8 mouse cellular contexts compared by ENCODE assay signal in genomic region chr9:104001921-104002859, GRCm38 (mm10). TPM values are rescaled to one million over a fixed set of nuclear protein-coding genes. Genes with fewer than 3 reads are reported as not detected.
A peak's percentile ranks its signal among the peaks of the same experiment; 100 is the strongest.
DNase-seq lines count a peak whose midpoint lies in the region; ATAC-seq lines count a peak whose summit lies in the region.

Gene Nphp3, plus strand, starts transcription at chr9:104002544.

- H3K9ac ChIP-seq in hindbrain, embryonic 16.5 days (ENCODE audit: low read depth, low read length), result peak within 1 kb of the TSS; percentile 66

- H3K36me3 ChIP-seq in hindbrain, embryonic 16.5 days (ENCODE audit: control insufficient read depth, insufficient read depth, low read length), result 0 out of 2 replicates have a peak, but pooled peaks cover 2% of the 10 kb centered on the region
- H3K36me3 ChIP-seq in macrophage (ENCODE audit: inconsistent target), result no peaks in the 10 kb centered on the region

- H3K4me1 ChIP-seq in hindbrain, embryonic 16.5 days (ENCODE audit: control insufficient read depth, insufficient read depth, low read depth, low read length), result peaks cover 8% of the 10 kb centered on the region; the same call in 1 of the 2 replicates

- DNase-seq in WW6 (ENCODE audit: low read depth, low spot score), result peak; percentile 99
- peak; percentile 94 to 99 for DNase-seq in cerebellum, postnatal 4 days (ENCODE audit: low spot score in 2 of 2)
- DNase-seq in gastrocnemius, adult 18-20 months (ENCODE audit: low spot score), result peak; percentile 100
- DNase-seq in left cerebral cortex, adult 18-20 months (ENCODE audit: low spot score in 2 of 2), result peak; percentile 97 to 99
- peak; percentile 100 for DNase-seq in right cerebral cortex, adult 18-20 months
- DNase-seq in urinary bladder, postnatal 10 days (ENCODE audit: low spot score), result peak; percentile 97

- peaks cover 2% of the 10 kb centered on the region; the same call in 1 of the 2 replicates for H3K27me3 ChIP-seq in hindbrain, embryonic 16.5 days (replicated peaks; ENCODE audit: control insufficient read depth, insufficient read depth, low read length)

- peak within 1 kb of the TSS; percentile 56 for H3K4me3 ChIP-seq in hindbrain, embryonic 16.5 days (ENCODE audit: low read length)
- H3K4me3 ChIP-seq in macrophage (ENCODE audit: inconsistent target), result peak within 1 kb of the TSS; percentile 55

- peak within 1 kb of the TSS; percentile 93 for H3K27ac ChIP-seq in hindbrain, embryonic 16.5 days (ENCODE audit: low read depth, low read length)
- peak within 1 kb of the TSS; percentile 78 for H3K27ac ChIP-seq in macrophage

- ATAC-seq in hindbrain, embryonic 16.5 days, result peak; percentile 98

- H3K9me3 ChIP-seq in hindbrain, embryonic 16.5 days (ENCODE audit: control insufficient read depth, low read length), result no peaks in the 10 kb centered on the region

- peak within 1 kb of the TSS; percentile 79 for H3K4me2 ChIP-seq in hindbrain, embryonic 16.5 days (ENCODE audit: low read length)

- under 1% methylated on average over 55 of the region's 55 CpGs for WGBS in hindbrain, embryonic 16.5 days
- 2% methylated on average over 47 of the region's 55 CpGs for WGBS in macrophage (ENCODE audit: missing documents)

- H3K79me2 ChIP-seq in macrophage (ENCODE audit: inconsistent target), result no peaks in the 10 kb centered on the region

RNA-seq across cellular contexts. Expression of gene Nphp3, which starts in this region (rescaled TPM):
- 1 to 10 TPM; 1.1 to 1.7 TPM for total RNA-seq in gastrocnemius, adult 18-20 months (2021)
- polyA plus RNA-seq in hindbrain, embryonic 16.5 days (2015; fragmentation: Nextera tagmentation; extraction: Ambion mirVana), result 4.4 and 5.6 TPM in 2 replicates
- 1 to 10 TPM; 5.6 to 9.1 TPM for total RNA-seq in left cerebral cortex, adult 18-20 months (2021)
- 10 to 100 TPM in 19 of 26 experiments, 1 to 10 TPM in 7; 4.8 to 25.7 (median 15.5) TPM for total RNA-seq in macrophage (2018; cell fraction: chromatin; rRNA removed)
- 1 to 10 TPM in 19 of 26 experiments, under 1 TPM in 7; 0.50 to 2.6 (median 1.2) TPM for total RNA-seq in macrophage (2018; cell fraction: cytosol; rRNA removed)
- total RNA-seq in macrophage (2018; cell fraction: nucleus; rRNA removed), result 10 to 100 TPM in 7 of 26 experiments, 1 to 10 TPM in 19; 2.1 to 17.2 (median 4.6) TPM
- 1.00 to 2.6 TPM (median 1.8 TPM) in 3 replicates for polyA plus RNA-seq in macrophage (2018)

Comparison
In these comparisons a context has a peak if more than half of its experiments do, and no peak if none do; other contexts are left out.
1. Peak in every context shown above with its lines: DNase-seq, ATAC-seq, H3K4me3 ChIP-seq and H3K27ac ChIP-seq.